Mouse (Mus musculus) lung, adult 18-20 months (tissue): ENCODE measurements at regions not wholly inside any gene's neighbourhood (a gene's known extent, or its start where the extent isn't known, plus 50 kb on each side); places are given as distances from the start of the nearest gene placed in this dataset.

Experiments used
- DNase-seq, 2 experiments: peaks; one replicate each; pipeline ENCODE4 v3.0.0; 2022; ENCODE audit warnings: mixed read lengths in 2 of 2

- DNase-seq: no peak
Observed at GRCm38 (mm10) chr10:96504340-96504739, 112.5 kb upstream of the Btg1 start.

- DNase-seq: no peak
Observed at GRCm38 (mm10) chr10:96515164-96515922, 101.5 kb upstream of the Btg1 start.

GRCm38 (mm10) chr10:96515923-96516258 lies 100.9 kb upstream of the Btg1 start:
- DNase-seq: no peak

GRCm38 (mm10) chr10:96519411-96519810 lies 97.4 kb upstream of the Btg1 start:
- no peak for DNase-seq

GRCm38 (mm10) chr10:96520995-96521760 lies 95.6 kb upstream of the Btg1 start:
- DNase-seq: no peak

GRCm38 (mm10) chr10:96523967-96524801 lies 92.6 kb upstream of the Btg1 start:
- DNase-seq: no peak

GRCm38 (mm10) chr10:96527864-96528263 lies 88.9 kb upstream of the Btg1 start:
- no peak for DNase-seq

- DNase-seq: peak; percentile 13 to 31
Observed at GRCm38 (mm10) chr10:96534547-96535124, 82.2 kb upstream of the Btg1 start.

- no peak for DNase-seq
Observed at GRCm38 (mm10) chr10:96535461-96535860, 81.3 kb upstream of the Btg1 start.

- DNase-seq: no peak
Observed at GRCm38 (mm10) chr10:96540828-96541227, 76.0 kb upstream of the Btg1 start.

- no peak for DNase-seq
Observed at GRCm38 (mm10) chr10:96545312-96545711, 71.5 kb upstream of the Btg1 start.

- DNase-seq: no peak
Observed at GRCm38 (mm10) chr10:96545761-96546388, 70.9 kb upstream of the Btg1 start.

- no peak for DNase-seq
Observed at GRCm38 (mm10) chr10:96549651-96550050, 67.2 kb upstream of the Btg1 start.

GRCm38 (mm10) chr10:96550266-96550665 lies 66.5 kb upstream of the Btg1 start:
- DNase-seq: no peak

GRCm38 (mm10) chr10:96557336-96557735 lies 59.5 kb upstream of the Btg1 start:
- DNase-seq: no peak

- no peak for DNase-seq
Observed at GRCm38 (mm10) chr10:96565343-96565742, 51.5 kb upstream of the Btg1 start.
